Mouse (Mus musculus) hindbrain, embryonic 16.5 days (tissue): Measurements from ENCODE around the gene Casp8. TPM values are rescaled to one million over a fixed set of nuclear protein-coding genes. Genes with fewer than 3 reads are reported as not detected.
"Not testable (repeated sequence)": the region's sequence is repeated elsewhere in the genome, so short reads cannot be mapped to it uniquely, and the experiment has no call there.

Experiments used
- ATAC-seq: fragments of 200-750 bp; cut with Nextera tagmentation; 2 replicates; pipeline ENCODE4 v1.8.0; 2017; ENCODE audit warnings: moderate TSS enrichment, moderate library complexity
- H3K27ac ChIP-seq: fragments of 300-500 bp; sonication (generic); 2 replicates; pipeline ENCODE4 v1.5.1; 2014; ENCODE audit warnings: low read depth, mild to moderate bottlenecking, control low read depth, low read length, moderate library complexity
- H3K27me3 ChIP-seq: fragments of 300-500 bp; sonication (generic); replicated peaks from 2 replicates; pipeline ENCODE4 v1.6.1; 2014; ENCODE audit warnings: low read length; ENCODE audit not compliant: control insufficient read depth, insufficient read depth
- H3K36me3 ChIP-seq: fragments of 300-500 bp; sonication (generic); 2 replicates; pipeline ENCODE4 v1.6.1; 2014; ENCODE audit warnings: mild to moderate bottlenecking, low read length, moderate library complexity, mixed read lengths; ENCODE audit not compliant: control insufficient read depth, insufficient read depth
- H3K4me1 ChIP-seq: fragments of 300-500 bp; sonication (generic); 2 replicates; pipeline ENCODE4 v1.6.1; 2014; ENCODE audit warnings: low read depth, low read length; ENCODE audit not compliant: control insufficient read depth, insufficient read depth
- H3K4me2 ChIP-seq: fragments of 300-500 bp; sonication (generic); 2 replicates; pipeline ENCODE4 v1.6.1; 2014; ENCODE audit warnings: mild to moderate bottlenecking, low read length, control low read depth, moderate library complexity
- H3K4me3 ChIP-seq: fragments of 300-500 bp; sonication (generic); 2 replicates; pipeline ENCODE4 v1.5.1; 2014; ENCODE audit warnings: mild to moderate bottlenecking, low read length, control low read depth, moderate library complexity
- H3K9ac ChIP-seq: fragments of 300-500 bp; sonication (generic); 2 replicates; pipeline ENCODE4 v1.6.1; 2014; ENCODE audit warnings: low read depth, mild to moderate bottlenecking, control low read depth, low read length, moderate library complexity
- H3K9me3 ChIP-seq: fragments of 300-500 bp; sonication (generic); 2 replicates; pipeline ENCODE4 v1.6.1; 2014; ENCODE audit warnings: mild to moderate bottlenecking, low read length, moderate library complexity; ENCODE audit not compliant: control insufficient read depth
- WGBS: fragments of 180-500 bp; shearing (Covaris S2); extraction: QIAGEN DNeasy Blood & Tissue Kit; methylation state at CpG from one replicate; pipeline ENCODE4 v1.1.7; 2014; 5-methylcytosine and 5-hydroxymethylcytosine counted together
- polyA plus RNA-seq: library from polyadenylated mRNA; unstranded; fragments of >200 nt; fragmentation: Nextera tagmentation; extraction: Ambion mirVana; gene quantifications from 2 replicates; pipeline ENCODE4 v1.2.1, GENCODE M21; 2015

Gene Casp8
- polyA plus RNA-seq, result 6.2 and 6.9 TPM in 2 replicates

- Histone ChIP-seq H3K27me3 (no peaks in the 10 kb centered on the region; the same call in none of the 2 replicates), H3K4me3 (peak within 1 kb of the TSS; percentile 56), H3K9me3 (0 out of 2 replicates have a peak, but pooled peaks cover 2% of the 10 kb centered on the region), H3K36me3 (no peaks in the 10 kb centered on the region), H3K9ac (peak within 1 kb of the TSS; percentile 64), H3K27ac (peak within 1 kb of the TSS; percentile 48; the same call in 1 of the 2 replicates), H3K4me2 (peak within 1 kb of the TSS; percentile 93), H3K4me1 (peaks cover 7% of the 10 kb centered on the region)
- WGBS, result under 1% methylated on average over 42 of the region's 42 CpGs
- ATAC-seq, result 0 out of 2 replicates have a peak, but pooled peaks have one; percentile 56
Measured at GRCm38 (mm10) chr1:58795291-58796058, at the start of gene Casp8. Gene Casp8, plus strand, starts transcription at chr1:58795374.

DNA sequence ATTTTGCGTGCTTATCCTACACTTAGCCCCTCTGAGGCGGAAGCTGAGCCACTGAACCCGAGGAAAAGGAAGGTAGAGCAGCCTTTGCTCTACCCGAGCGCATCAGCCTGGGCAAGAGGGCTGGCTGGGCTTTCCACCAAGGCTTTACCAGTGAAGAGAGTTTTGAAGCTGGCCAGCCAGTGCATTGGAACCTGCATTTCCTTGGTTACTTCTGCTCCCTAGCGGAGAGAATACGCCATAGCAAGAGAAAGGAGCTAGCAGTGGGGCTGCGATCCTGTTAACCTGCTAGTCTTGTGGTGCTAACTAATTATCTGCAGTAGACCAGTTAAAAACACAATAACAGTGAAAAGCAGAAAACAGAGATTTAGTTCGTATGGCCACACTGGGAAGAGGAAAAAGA, 48.3 kb upstream of the Casp8 start:
- Histone ChIP-seq H3K4me3 (no peak overlapping the region), H3K4me1 (no peaks in the 10 kb centered on the region), H3K27ac (no peak overlapping the region), H3K4me2 (no peak overlapping the region), H3K9me3 (no peaks in the 10 kb centered on the region), H3K9ac (no peak overlapping the region), H3K36me3 (no peaks in the 10 kb centered on the region; the same call in 1 of the 2 replicates), H3K27me3 (no peaks in the 10 kb centered on the region)
- WGBS, result 74% methylated on average over 9 of the region's 9 CpGs
- ATAC-seq, result 0 out of 2 replicates have a peak, but pooled peaks have one; percentile 45

- no peaks in the 10 kb centered on the region for H3K4me1 ChIP-seq
- no peaks in the 10 kb centered on the region for H3K36me3 ChIP-seq
- H3K4me2 ChIP-seq, result no peak overlapping the region
- no peak overlapping the region for H3K9ac ChIP-seq
- H3K27me3 ChIP-seq, result no peaks in the 10 kb centered on the region
- no peak for ATAC-seq
- no peak overlapping the region for H3K4me3 ChIP-seq
- H3K9me3 ChIP-seq, result no peaks in the 10 kb centered on the region
- 97% methylated on average over 3 of the region's 3 CpGs for WGBS
- H3K27ac ChIP-seq, result no peak overlapping the region
Measured at GRCm38 (mm10) chr1:58759451-58759850, 35.7 kb upstream of the Casp8 start.

DNA sequence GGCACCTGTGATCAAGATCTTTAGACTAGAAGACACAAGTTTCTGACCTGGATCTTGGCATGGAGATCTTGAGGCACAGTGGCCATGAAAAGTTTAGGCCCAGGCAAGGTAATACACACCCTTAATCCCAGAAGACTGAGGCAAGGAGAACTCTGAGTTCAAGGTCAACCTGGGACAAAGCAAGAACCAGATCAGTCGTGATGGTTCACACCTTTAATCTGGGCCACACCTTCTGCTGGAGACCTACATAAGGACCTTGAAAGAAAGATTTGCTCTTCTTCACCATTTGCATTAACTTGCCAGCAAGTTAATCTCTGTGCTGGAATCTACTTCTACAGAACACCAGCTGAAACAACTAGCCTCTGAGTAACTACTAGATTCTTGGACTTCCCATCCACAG, 34.6 kb upstream of the Casp8 start:
- no peak for ATAC-seq
- no peak overlapping the region for H3K4me2 ChIP-seq
- 95% methylated on average over 1 of the region's 1 CpGs for WGBS

GRCm38 (mm10) chr1:58761391-58762275, 33.5 kb upstream of the Casp8 start:
- not testable (repeated sequence) for H3K36me3 ChIP-seq, ATAC-seq

More for the DNA sequence above, 34.6 kb upstream of the Casp8 start:
- Histone ChIP-seq H3K27ac (no peak overlapping the region), H3K36me3 (no peaks in the 10 kb centered on the region), H3K9ac (no peak overlapping the region), H3K4me3 (no peak overlapping the region), H3K9me3 (no peaks in the 10 kb centered on the region), H3K4me1 (no peaks in the 10 kb centered on the region), H3K27me3 (no peaks in the 10 kb centered on the region)

GRCm38 (mm10) chr1:58762576-58762975, 32.6 kb upstream of the Casp8 start:
- Histone ChIP-seq H3K4me2 (no peak overlapping the region), H3K27me3 (no peaks in the 10 kb centered on the region), H3K4me1 (no peaks in the 10 kb centered on the region), H3K36me3 (no peaks in the 10 kb centered on the region), H3K27ac (no peak overlapping the region), H3K4me3 (no peak overlapping the region), H3K9me3 (no peaks in the 10 kb centered on the region), H3K9ac (no peak overlapping the region)
- 82% methylated on average over 5 of the region's 5 CpGs for WGBS
- ATAC-seq, result no peak

More at GRCm38 (mm10) chr1:58761391-58762275, 33.5 kb upstream of the Casp8 start:
- H3K27me3 ChIP-seq, H3K9me3 ChIP-seq, H3K4me1 ChIP-seq, H3K4me2 ChIP-seq, H3K9ac ChIP-seq, H3K4me3 ChIP-seq, H3K27ac ChIP-seq: not testable (repeated sequence)
- WGBS, result 61% methylated on average over 5 of the region's 5 CpGs

DNA sequence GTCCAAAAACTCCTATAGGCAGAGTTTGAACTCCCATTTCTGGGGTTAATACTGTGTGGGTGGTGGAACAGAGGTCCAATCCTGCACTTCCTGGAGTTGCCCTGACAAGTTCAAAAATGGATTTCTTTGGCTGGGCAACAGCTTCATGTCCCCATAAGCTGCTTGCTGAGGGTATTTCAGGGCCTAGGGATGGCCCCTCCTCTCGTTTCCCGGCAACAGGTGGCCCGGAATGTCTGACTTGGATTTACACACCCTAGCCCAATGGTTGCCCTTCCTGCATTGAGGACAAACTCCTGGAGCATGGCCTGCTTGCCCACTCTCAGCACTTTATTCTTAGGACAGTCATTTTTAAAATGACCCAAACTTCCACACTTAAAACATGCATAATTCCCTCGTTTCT, 28.7 kb upstream of the Casp8 start:
- WGBS, result 67% methylated on average over 4 of the region's 4 CpGs
- not testable (repeated sequence) for H3K4me3 ChIP-seq, H3K4me1 ChIP-seq, H3K27me3 ChIP-seq, H3K9me3 ChIP-seq, H3K27ac ChIP-seq, H3K36me3 ChIP-seq, ATAC-seq, H3K4me2 ChIP-seq, H3K9ac ChIP-seq

- no peaks in the 10 kb centered on the region for H3K9me3 ChIP-seq
- no peak overlapping the region for H3K4me3 ChIP-seq
- H3K36me3 ChIP-seq, result no peaks in the 10 kb centered on the region
- no peak for ATAC-seq
- no peaks in the 10 kb centered on the region for H3K4me1 ChIP-seq
- no peak overlapping the region for H3K4me2 ChIP-seq
- H3K27ac ChIP-seq, result no peak overlapping the region
- no peak overlapping the region for H3K9ac ChIP-seq
- no peaks in the 10 kb centered on the region for H3K27me3 ChIP-seq
Measured at GRCm38 (mm10) chr1:58769136-58769535, 26.0 kb upstream of the Casp8 start.

DNA sequence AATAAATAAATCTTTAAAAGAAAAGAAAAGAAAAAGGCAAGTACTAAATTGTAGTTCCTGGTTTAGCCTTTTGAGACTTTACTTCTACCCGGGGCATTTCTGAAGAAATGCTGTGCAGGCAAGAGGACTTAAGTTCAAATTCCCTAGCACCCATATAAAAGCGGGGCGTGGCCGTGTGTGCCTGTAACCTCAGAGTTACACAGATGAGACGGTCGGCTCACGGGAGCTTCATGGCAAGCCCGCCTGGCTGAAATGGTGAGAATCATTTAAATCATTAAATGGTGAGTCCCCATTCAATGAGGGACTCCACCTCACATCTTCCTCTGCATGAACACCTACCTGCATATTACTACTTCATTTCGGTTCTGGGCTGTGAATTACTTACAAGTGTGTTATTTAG, 25.5 kb upstream of the Casp8 start:
- Histone ChIP-seq H3K27me3 (no peaks in the 10 kb centered on the region), H3K27ac (no peak overlapping the region), H3K9me3 (no peaks in the 10 kb centered on the region), H3K4me2 (no peak overlapping the region), H3K4me3 (no peak overlapping the region), H3K9ac (no peak overlapping the region), H3K36me3 (no peaks in the 10 kb centered on the region), H3K4me1 (no peaks in the 10 kb centered on the region)
- 61% methylated on average over 9 of the region's 9 CpGs for WGBS
- 0 out of 2 replicates have a peak, but pooled peaks have one; percentile 17 for ATAC-seq
